Mouse (Mus musculus) lung, postnatal 14 days (tissue): ENCODE results near the gene C1ql4.
A peak's percentile ranks its signal among the peaks of the same experiment; 100 is the strongest.
"Not testable (repeated sequence)": the region's sequence is repeated elsewhere in the genome, so short reads cannot be mapped to it uniquely, and the experiment has no call there.

Experiments used
- DNase-seq: peaks from one replicate; pipeline ENCODE4 v3.0.0; 2021

Gene C1ql4

GRCm38 (mm10) chr15:99071988-99072387 is 15.6 kb downstream of the C1ql4 start:
- no peak for DNase-seq

DNA sequence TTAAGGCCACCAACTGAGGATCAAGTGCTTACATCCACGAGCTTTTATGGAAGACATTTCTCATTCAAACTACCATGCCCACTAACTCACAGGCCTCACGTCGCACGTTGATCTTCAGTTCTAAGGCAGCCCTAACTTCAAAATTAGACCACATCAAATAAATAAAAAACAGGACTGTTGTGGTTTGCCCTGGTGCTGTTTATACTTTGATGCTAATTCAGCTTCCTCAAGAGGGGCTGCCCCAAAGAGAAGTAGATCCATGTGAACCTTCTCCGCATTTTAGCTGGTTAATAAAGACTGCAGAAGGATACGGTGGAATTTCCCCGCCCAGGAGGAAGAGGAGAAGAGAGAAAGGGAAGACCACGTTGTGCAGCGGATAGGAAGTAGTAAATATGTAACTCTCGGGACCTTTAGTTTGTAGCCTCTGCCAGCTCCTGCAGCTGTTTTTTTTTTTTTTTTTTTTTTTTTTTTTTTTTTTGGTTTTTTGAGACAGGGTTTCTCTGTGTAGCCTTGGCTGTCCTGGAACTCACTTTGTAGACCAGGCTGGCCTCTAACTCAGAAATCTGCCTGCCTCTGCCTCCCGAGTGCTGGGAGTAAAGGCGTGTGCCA is 22.0 kb downstream of the C1ql4 start:
- no peak for DNase-seq

DNA sequence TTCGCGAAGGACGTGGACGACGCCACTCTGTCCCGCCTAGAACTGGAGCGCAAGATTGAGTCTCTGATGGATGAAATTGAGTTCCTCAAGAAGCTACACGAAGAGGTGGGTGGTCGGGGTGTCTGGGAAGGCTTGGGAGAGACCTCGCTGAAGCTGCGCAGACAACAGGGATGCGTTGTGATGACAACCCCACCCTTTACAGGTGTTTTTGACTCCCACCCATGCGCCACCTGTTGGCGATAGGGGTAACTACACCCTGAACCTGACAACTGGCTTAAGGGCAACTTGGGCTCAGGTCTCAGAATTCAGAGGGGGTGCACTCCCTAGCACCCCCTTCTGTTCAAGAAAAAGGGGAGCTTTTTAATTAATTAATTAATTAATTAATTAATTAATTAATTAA is 31.3 kb downstream of the C1ql4 start:
- peak; percentile 35 for DNase-seq

- no peak for DNase-seq
Observed at GRCm38 (mm10) chr15:99055511-99055961, 32.1 kb downstream of the C1ql4 start.

DNA sequence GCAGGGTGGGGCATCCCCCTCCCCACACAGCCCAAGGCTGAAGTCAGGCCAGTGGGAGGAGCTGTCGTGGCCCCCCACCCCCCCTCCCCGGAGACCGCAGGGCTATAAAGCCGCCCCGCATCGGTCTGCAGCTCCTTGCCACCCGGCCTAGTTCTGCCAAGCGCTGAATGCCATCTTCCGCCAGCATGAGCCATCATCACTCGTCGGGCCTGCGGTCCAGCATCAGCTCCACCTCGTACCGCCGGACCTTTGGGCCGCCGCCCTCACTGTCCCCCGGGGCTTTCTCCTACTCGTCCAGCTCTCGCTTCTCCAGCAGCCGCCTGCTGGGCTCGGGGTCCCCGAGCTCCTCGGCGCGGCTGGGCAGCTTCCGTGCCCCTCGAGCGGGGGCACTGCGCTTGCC is 32.6 kb downstream of the C1ql4 start, which contains the start of gene Prph:
TSS of gene Prph (plus strand) at position 135 of the 400 bp plus-strand sequence.
- DNase-seq = no peak

DNA sequence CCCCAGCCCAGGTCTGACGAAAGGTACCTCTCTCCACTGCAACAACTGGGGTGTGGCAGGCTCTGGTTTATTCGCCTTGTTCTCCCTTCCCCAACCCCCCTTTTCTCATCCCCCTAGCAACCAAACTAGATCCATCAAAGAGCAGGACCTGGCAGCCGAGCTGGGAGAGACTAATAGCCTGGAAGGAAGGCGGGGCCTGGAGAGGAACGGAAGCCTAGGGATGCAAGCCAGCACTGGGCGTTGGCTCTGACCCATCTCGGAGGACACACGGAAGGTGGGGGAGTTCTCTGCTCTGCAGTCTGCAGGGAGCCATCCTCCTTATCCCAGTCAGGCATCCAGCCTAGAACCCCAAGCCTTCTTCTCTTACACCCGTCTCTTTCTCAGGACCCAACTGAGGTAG is 34.2 kb downstream of the C1ql4 start:
- no peak for DNase-seq

DNA sequence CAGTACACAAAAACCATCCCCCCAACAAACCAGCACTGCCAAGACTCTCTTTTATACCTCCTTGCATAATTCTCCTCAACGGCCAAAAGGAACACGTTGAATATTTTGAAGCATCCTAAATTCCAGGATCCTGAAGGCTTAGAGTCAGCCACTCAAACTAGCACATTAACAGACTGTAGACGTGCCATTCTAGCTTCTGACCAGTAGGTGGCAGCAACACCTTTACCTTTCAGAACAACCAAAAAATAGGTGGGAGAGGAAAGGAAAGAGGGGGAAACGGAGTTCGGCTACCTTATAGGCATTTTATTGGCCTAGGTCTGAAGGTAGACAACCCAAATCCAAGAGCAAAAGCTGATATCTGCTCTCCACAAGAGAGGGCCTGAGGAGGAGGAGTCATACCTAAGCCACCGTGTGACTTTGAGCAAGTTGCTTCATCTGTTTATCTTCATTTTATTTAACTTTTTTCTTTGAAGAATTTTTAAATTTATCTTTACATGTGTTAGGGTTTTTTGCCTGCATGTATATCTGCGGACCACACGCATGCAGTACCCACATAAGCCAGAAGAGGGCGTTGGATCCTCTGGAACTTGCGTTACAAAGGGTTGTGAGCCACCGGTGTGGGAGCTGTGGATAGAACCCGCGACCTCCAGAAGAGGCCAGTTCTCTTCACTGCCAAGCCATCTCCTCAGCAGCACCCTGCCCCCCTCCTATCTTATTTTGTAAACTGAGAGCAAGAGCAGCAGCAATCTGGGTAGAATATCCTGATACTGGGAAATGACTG is 38.0 kb downstream of the C1ql4 start:
- peak; percentile 54 for DNase-seq

DNA sequence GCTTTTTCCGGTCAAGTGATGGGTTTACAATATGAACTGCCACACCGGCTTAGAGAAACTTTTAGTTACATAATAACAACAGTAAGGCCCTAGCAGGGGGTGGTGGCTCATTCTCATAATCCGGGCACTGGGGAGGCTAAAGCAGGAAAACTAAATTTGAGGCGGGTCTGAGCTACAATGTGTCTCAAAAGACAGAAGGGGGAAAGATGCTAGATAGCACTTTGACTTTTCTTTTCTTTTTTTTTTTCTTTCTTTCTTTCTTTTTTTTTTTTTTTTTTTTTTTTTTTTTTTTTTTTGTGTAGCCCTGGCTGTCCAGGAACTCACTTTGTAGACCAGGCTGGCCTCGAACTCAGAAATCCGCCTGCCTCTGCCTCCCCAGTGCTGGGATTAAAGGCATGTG is 41.9 kb downstream of the C1ql4 start:
- DNase-seq = not testable (repeated sequence)

- no peak for DNase-seq
Observed at GRCm38 (mm10) chr15:99044854-99045253, 42.8 kb downstream of the C1ql4 start.

DNA sequence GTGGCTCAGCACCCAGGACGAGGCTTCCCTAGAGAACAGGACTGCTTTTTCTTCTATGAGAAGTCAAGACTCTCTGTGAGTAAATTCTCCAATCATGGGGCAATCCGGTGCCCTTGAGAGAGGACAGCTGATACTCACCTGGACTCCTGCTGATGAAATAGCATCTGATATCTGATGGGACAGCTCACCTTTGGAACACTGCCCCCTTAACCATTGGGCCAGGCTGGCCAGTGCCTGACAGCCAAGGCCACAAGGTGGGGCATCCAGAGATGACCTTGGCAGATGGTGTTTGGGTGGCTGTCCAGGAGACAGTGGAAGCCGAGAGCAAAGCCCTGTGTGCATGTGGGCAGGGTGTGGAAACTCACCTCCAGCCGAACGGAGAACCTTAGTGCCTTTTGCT is 45.3 kb downstream of the C1ql4 start:
- DNase-seq = no peak

GRCm38 (mm10) chr15:99040920-99041856 is 46.4 kb downstream of the C1ql4 start:
- DNase-seq = no peak

DNA sequence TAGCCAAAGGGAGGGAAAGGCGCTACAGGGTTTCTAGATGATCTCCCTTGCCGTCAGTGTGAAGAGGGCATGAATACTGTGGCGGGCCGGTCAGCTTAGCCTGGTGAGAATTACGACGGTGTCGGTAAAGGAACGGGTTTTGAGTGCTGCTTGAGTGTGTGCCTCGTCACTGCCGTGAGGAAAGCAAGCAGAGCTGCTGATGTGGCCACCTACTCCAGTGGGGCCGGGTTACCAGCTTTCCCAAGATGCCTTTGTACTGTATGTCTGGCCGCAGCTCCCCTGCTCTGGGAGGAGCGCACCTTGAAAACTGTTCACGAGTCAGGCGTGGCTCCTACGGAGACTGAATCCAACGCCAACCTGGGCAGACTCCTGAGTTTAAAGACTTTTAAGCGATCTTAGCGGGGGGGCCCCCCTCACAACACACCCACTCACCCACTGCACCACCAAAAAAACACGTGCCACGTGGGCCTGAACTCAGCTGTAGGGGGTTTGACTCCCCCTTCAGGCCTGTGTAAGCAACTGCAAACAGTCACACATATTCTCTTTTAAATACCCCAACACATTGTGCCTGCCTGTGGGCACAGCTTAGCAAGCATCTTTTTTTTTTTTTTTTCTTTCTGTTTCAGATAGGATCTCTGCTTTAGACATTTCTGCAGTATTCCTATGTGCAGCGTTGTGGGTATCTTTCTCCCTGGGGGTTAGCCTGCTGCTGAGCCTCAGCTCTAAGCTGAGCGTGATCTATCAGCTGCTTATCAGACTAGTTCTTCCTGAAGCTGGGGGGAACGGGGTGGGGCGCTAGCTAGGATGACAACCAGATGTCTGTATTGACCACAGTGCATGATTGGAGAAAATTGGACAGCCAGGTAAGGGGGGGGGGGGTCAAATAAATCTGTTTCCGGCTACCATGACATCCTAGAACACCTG is 47.4 kb downstream of the C1ql4 start:
- DNase-seq = no peak

DNA sequence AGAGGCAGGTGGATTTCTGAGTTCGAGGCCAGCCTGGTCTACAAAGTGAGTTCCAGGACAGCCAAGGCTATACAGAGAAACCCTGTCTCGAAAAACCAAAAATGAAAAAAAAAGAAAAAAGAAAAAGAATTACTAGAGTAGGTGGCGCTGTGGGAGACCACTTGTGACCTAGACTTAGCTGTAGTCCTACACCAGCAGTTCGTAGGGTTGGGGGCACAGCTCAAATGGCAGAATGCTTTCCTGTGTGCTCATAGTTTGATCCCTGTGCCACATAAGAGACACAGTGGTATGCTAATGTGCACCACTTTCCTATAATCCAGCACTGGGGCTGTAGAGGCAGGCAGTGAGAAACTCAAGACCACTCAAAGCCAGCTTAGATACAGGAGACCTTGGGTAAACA is 48.3 kb downstream of the C1ql4 start:
- no peak for DNase-seq

DNA sequence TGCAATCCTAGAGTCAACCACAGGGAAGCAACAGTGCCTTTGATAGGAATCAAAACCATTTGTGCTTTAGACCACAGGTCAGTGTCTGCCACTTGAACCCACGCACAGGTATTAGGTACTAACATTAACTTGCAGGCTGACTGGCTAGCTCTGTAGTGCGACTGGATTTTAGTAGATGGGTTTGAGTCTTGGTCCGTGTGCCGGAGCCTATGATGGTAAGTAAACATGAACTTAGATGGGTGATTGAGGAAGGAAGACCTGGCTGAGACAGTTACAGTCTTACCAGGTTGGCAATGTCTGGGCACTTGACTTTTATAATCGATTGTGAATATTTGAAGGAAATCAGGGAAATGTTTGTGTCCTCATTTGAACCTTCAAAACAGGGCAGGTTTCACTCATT is 48.8 kb downstream of the C1ql4 start:
- DNase-seq = no peak

- DNase-seq = no peak
Observed at GRCm38 (mm10) chr15:99038025-99038424, 49.6 kb downstream of the C1ql4 start.

DNA sequence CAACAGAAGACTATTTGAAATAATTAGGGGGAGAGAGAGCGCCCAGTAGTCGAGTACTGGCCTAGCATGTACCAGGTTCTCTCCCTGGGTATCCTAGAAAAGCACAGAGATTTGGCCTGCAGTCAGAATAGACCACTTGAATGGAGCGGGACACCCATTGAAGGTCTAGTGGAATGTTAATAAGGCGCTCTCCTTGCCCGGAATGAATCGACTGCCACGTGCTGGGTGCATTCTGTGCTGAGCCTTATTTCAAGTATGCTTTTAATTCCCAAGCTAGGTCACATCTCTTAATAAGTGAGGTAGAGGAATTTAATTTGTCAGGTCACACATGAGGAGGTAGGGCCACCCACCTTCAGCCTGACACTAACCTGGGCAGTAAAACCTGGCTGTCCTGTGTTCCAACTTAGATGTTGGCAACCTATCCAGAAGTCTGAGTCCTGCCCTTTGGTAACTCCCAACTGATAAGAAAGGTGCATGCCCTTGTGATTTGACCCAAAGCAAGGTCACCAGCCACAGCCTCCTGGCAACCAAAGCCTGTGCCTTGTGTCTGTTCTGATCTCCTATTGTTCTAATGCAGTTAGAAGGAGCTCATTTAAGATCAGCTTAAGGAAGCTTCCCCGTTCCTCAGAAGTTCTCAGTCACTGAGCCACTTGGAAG is 51.2 kb downstream of the C1ql4 start:
- peak; percentile 47 for DNase-seq

GRCm38 (mm10) chr15:99035431-99035830 is 52.2 kb downstream of the C1ql4 start:
- no peak for DNase-seq
